Mouse (Mus musculus) MEL (cell line): Measurements from ENCODE around the gene Snx17.
A peak's percentile ranks its signal among the peaks of the same experiment; 100 is the strongest.

ENCODE experiments used
- CTCF ChIP-seq, 3 experiments: IDR thresholded peaks in 2 of 3; conservative IDR thresholded peaks in 1 of 3; 2 replicates each; pipeline ENCODE4 v1.5.1; 2011 to 2012; ENCODE audit warnings: low read length in 3 of 3, low read depth in 2 of 3, mild to moderate bottlenecking in 2 of 3, improper control_type of control experiment in 1 of 3, inconsistent platforms in 1 of 3, mixed read lengths in 1 of 3, moderate library complexity in 1 of 3; ENCODE audit not compliant: control insufficient read depth in 1 of 3, insufficient read depth in 1 of 3, poor library complexity in 1 of 3, severe bottlenecking in 1 of 3
- ETS1 ChIP-seq: IDR thresholded peaks from 2 replicates; pipeline ENCODE4 v1.6.1; 2012; ENCODE audit warnings: low read depth, mild to moderate bottlenecking, inconsistent platforms, low read length, improper control_type of control experiment, moderate library complexity
- JUND ChIP-seq: IDR thresholded peaks from 2 replicates; pipeline ENCODE4 v1.6.1; 2011; ENCODE audit warnings: low read depth, mild to moderate bottlenecking, improper control_type of control experiment, low read length
- MAFK ChIP-seq: IDR thresholded peaks from 2 replicates; pipeline ENCODE4 v1.6.1; 2011; ENCODE audit warnings: low read depth, mild to moderate bottlenecking, low read length, improper control_type of control experiment, borderline replicate concordance
- POLR2A ChIP-seq, 2 experiments: IDR thresholded peaks; 2 replicates each; pipeline ENCODE4 v1.6.1; 2011 to 2012; ENCODE audit warnings: low read length in 2 of 2, mild to moderate bottlenecking in 2 of 2, control low read depth in 1 of 2, improper control_type of control experiment in 1 of 2, low read depth in 1 of 2, moderate library complexity in 1 of 2; ENCODE audit not compliant: control insufficient read depth in 1 of 2, insufficient read depth in 1 of 2, poor library complexity in 1 of 2
- RCOR1 ChIP-seq: IDR thresholded peaks from 2 replicates; pipeline ENCODE4 v1.6.1; 2012; ENCODE audit warnings: low read depth, mild to moderate bottlenecking, inconsistent platforms, low read length, improper control_type of control experiment
- USF2 ChIP-seq, 2 experiments: IDR thresholded peaks; 2 replicates each; pipeline ENCODE4 v1.6.1; 2011 to 2012; ENCODE audit warnings: improper control_type of control experiment in 2 of 2, low read length in 2 of 2, borderline replicate concordance in 1 of 2, inconsistent platforms in 1 of 2, low read depth in 1 of 2, mild to moderate bottlenecking in 1 of 2; ENCODE audit not compliant: insufficient read depth in 1 of 2

GRCm38 (mm10) chr5:31164878-31165277 lies 28.1 kb upstream of the Snx17 start:
- TF ChIP-seq POLR2A (IDR thresholded peaks at IDR 0.05; ENCODE audit: control insufficient read depth in 1 of 2, insufficient read depth in 1 of 2, low read depth in 1 of 2, low read length in 2 of 2, poor library complexity in 1 of 2) (no peak; a peak in 1 of 4 replicates), JUND (no peak), CTCF (IDR thresholded peaks at IDR 0.05 in 2 of 3, conservative IDR thresholded peaks at IDR 0.05 in 1 of 3; ENCODE audit: control insufficient read depth in 1 of 3, insufficient read depth in 1 of 3, low read depth in 2 of 3, low read length in 3 of 3, poor library complexity in 1 of 3, severe bottlenecking in 1 of 3) (no peak), USF2 (IDR thresholded peaks at IDR 0.05; ENCODE audit: borderline replicate concordance in 1 of 2, insufficient read depth in 1 of 2, low read depth in 1 of 2, low read length in 2 of 2) (no peak), MAFK (peak; percentile 42; the same call in 1 of the 2 replicates), ETS1 (peak; percentile 84), RCOR1 (peak; percentile 77)
